Mouse (Mus musculus) neural tube, embryonic 13.5 days (tissue): Measurements from ENCODE around the gene Tldc1. TPM values are rescaled to one million over a fixed set of nuclear protein-coding genes. Genes with fewer than 3 reads are reported as not detected.

ENCODE experiments used
- ATAC-seq: fragments of 200-750 bp; cut with Nextera tagmentation; 2 replicates; pipeline ENCODE4 v1.8.0; 2017; ENCODE audit warnings: low read depth, mild to moderate bottlenecking, moderate TSS enrichment, moderate library complexity
- H3K27ac ChIP-seq: fragments of 300-500 bp; sonication (generic); replicated peaks from 2 replicates; pipeline ENCODE4 v1.5.1; 2015; ENCODE audit warnings: moderate library complexity, mild to moderate bottlenecking, inconsistent platforms
- H3K27me3 ChIP-seq: fragments of 300-500 bp; sonication (generic); 2 replicates; pipeline ENCODE4 v1.6.1; 2015; ENCODE audit warnings: mild to moderate bottlenecking, inconsistent platforms
- H3K36me3 ChIP-seq: fragments of 300-500 bp; sonication (generic); 2 replicates; pipeline ENCODE4 v1.6.1; 2015; ENCODE audit warnings: mild to moderate bottlenecking, inconsistent platforms
- H3K4me1 ChIP-seq: fragments of 300-500 bp; sonication (generic); replicated peaks from 2 replicates; pipeline ENCODE4 v1.6.1; 2015; ENCODE audit warnings: inconsistent platforms
- H3K4me2 ChIP-seq: fragments of 300-500 bp; sonication (generic); 2 replicates; pipeline ENCODE4 v1.6.1; 2015; ENCODE audit warnings: inconsistent platforms, mild to moderate bottlenecking, moderate library complexity
- H3K4me3 ChIP-seq: fragments of 300-500 bp; sonication (generic); 2 replicates; pipeline ENCODE4 v1.5.1; 2015; ENCODE audit warnings: mild to moderate bottlenecking, inconsistent platforms
- H3K9ac ChIP-seq: fragments of 300-500 bp; sonication (generic); 2 replicates; pipeline ENCODE4 v1.6.1; 2015; ENCODE audit warnings: moderate library complexity, mild to moderate bottlenecking, inconsistent platforms
- H3K9me3 ChIP-seq: fragments of 300-500 bp; sonication (generic); 2 replicates; pipeline ENCODE4 v1.6.1; 2016; ENCODE audit warnings: inconsistent platforms
- WGBS: fragments of 180-500 bp; shearing (Covaris S2); methylation state at CpG from one replicate; pipeline ENCODE4 v1.1.7; 2015; 5-methylcytosine and 5-hydroxymethylcytosine counted together
- polyA plus RNA-seq: library from polyadenylated mRNA; unstranded; fragments of >200 nt; fragmentation: Nextera tagmentation; extraction: Ambion mirVana; gene quantifications from 2 replicates; pipeline ENCODE4 v1.2.1, GENCODE M21; 2015

Gene Tldc1
- polyA plus RNA-seq, 1 experiment from 2014 or later, result 14.6 TPM

GRCm38 (mm10) chr8:119732072-119732471 lies 46.1 kb downstream of the Tldc1 start:
- WGBS, result 76% methylated on average over 13 of the region's 13 CpGs
- no peaks in the 10 kb centered on the region for H3K36me3 ChIP-seq
- no peak overlapping the region for H3K27ac ChIP-seq
- H3K4me3 ChIP-seq, result no peak overlapping the region
- no peak overlapping the region for H3K9ac ChIP-seq
- no peak overlapping the region for H3K4me2 ChIP-seq
- no peaks in the 10 kb centered on the region for H3K9me3 ChIP-seq
- ATAC-seq, result no peak
- no peaks in the 10 kb centered on the region for H3K27me3 ChIP-seq
- H3K4me1 ChIP-seq, result no peaks in the 10 kb centered on the region; the same call in 1 of the 2 replicates

- Histone ChIP-seq H3K9me3 (no peaks in the 10 kb centered on the region), H3K36me3 (no peaks in the 10 kb centered on the region), H3K4me3 (no peak overlapping the region), H3K4me2 (no peak overlapping the region), H3K4me1 (no peaks in the 10 kb centered on the region; the same call in 1 of the 2 replicates), H3K27ac (no peak overlapping the region), H3K27me3 (no peaks in the 10 kb centered on the region; the same call in 1 of the 2 replicates), H3K9ac (no peak overlapping the region)
- ATAC-seq, result no peak
- 94% methylated on average over 8 of the region's 8 CpGs for WGBS
Measured at GRCm38 (mm10) chr8:119728351-119728895, 49.8 kb downstream of the Tldc1 start.

- H3K27me3 ChIP-seq, result no peaks in the 10 kb centered on the region; the same call in 1 of the 2 replicates
- ATAC-seq, result no peak
- H3K27ac ChIP-seq, result no peak overlapping the region
- H3K9ac ChIP-seq, result no peak overlapping the region
- H3K36me3 ChIP-seq, result no peaks in the 10 kb centered on the region
- H3K4me2 ChIP-seq, result no peak overlapping the region
- no peaks in the 10 kb centered on the region; the same call in 1 of the 2 replicates for H3K4me1 ChIP-seq
- H3K9me3 ChIP-seq, result no peaks in the 10 kb centered on the region
- H3K4me3 ChIP-seq, result no peak overlapping the region
- 91% methylated on average over 8 of the region's 8 CpGs for WGBS
Measured at GRCm38 (mm10) chr8:119727093-119727492, 51.1 kb downstream of the Tldc1 start.

- Histone ChIP-seq H3K4me1 (no peaks in the 10 kb centered on the region), H3K9ac (no peak overlapping the region), H3K4me2 (no peak overlapping the region), H3K4me3 (no peak overlapping the region), H3K27ac (no peak overlapping the region), H3K36me3 (no peaks in the 10 kb centered on the region), H3K9me3 (no peaks in the 10 kb centered on the region), H3K27me3 (no peaks in the 10 kb centered on the region; the same call in 1 of the 2 replicates)
- WGBS, result 82% methylated on average over 6 of the region's 6 CpGs
- ATAC-seq, result no peak
Measured at GRCm38 (mm10) chr8:119724596-119724995, 53.6 kb downstream of the Tldc1 start.

GRCm38 (mm10) chr8:119723676-119724075 lies 54.5 kb downstream of the Tldc1 start:
- no peaks in the 10 kb centered on the region for H3K9me3 ChIP-seq
- H3K27ac ChIP-seq, result no peak overlapping the region
- no peak for ATAC-seq
- 64% methylated on average over 4 of the region's 4 CpGs for WGBS
- no peak overlapping the region for H3K4me3 ChIP-seq
- no peak overlapping the region for H3K4me2 ChIP-seq
- no peaks in the 10 kb centered on the region for H3K36me3 ChIP-seq
- H3K9ac ChIP-seq, result no peak overlapping the region
- H3K27me3 ChIP-seq, result no peaks in the 10 kb centered on the region; the same call in 1 of the 2 replicates
- no peaks in the 10 kb centered on the region for H3K4me1 ChIP-seq

GRCm38 (mm10) chr8:119722348-119722747 lies 55.9 kb downstream of the Tldc1 start:
- no peaks in the 10 kb centered on the region for H3K9me3 ChIP-seq
- H3K9ac ChIP-seq, result no peak overlapping the region
- WGBS, result 52% methylated on average over 6 of the region's 6 CpGs
- no peaks in the 10 kb centered on the region for H3K36me3 ChIP-seq
- no peaks in the 10 kb centered on the region for H3K4me1 ChIP-seq
- no peak overlapping the region for H3K4me3 ChIP-seq
- no peaks in the 10 kb centered on the region; the same call in 1 of the 2 replicates for H3K27me3 ChIP-seq
- no peak for ATAC-seq
- no peak overlapping the region for H3K27ac ChIP-seq
- no peak overlapping the region for H3K4me2 ChIP-seq

- Histone ChIP-seq H3K9me3 (no peaks in the 10 kb centered on the region), H3K27ac (no peak overlapping the region), H3K4me3 (no peak overlapping the region), H3K4me1 (peaks cover 4% of the 10 kb centered on the region; the same call in 1 of the 2 replicates), H3K36me3 (no peaks in the 10 kb centered on the region), H3K4me2 (no peak overlapping the region), H3K27me3 (0 out of 2 replicates have a peak, but pooled peaks cover 2% of the 10 kb centered on the region), H3K9ac (no peak overlapping the region)
- WGBS, result 57% methylated on average over 12 of the region's 12 CpGs
- no peak for ATAC-seq
Measured at GRCm38 (mm10) chr8:119719011-119719501, 59.2 kb downstream of the Tldc1 start.

GRCm38 (mm10) chr8:119717765-119718164 lies 60.5 kb downstream of the Tldc1 start:
- Histone ChIP-seq H3K36me3 (no peaks in the 10 kb centered on the region), H3K4me3 (no peak overlapping the region), H3K9me3 (no peaks in the 10 kb centered on the region), H3K4me2 (no peak overlapping the region), H3K27me3 (0 out of 2 replicates have a peak, but pooled peaks cover 2% of the 10 kb centered on the region), H3K27ac (no peak overlapping the region), H3K4me1 (peaks cover 4% of the 10 kb centered on the region; the same call in 1 of the 2 replicates), H3K9ac (no peak overlapping the region)
- ATAC-seq, result no peak
- WGBS, result 61% methylated on average over 9 of the region's 9 CpGs

- Histone ChIP-seq H3K27me3 (0 out of 2 replicates have a peak, but pooled peaks cover 2% of the 10 kb centered on the region), H3K9me3 (no peaks in the 10 kb centered on the region), H3K36me3 (no peaks in the 10 kb centered on the region), H3K4me3 (no peak overlapping the region), H3K4me1 (peaks cover 4% of the 10 kb centered on the region; the same call in 1 of the 2 replicates), H3K27ac (no peak overlapping the region), H3K9ac (no peak overlapping the region), H3K4me2 (no peak overlapping the region)
- no peak for ATAC-seq
Measured at GRCm38 (mm10) chr8:119716730-119717299, 61.4 kb downstream of the Tldc1 start.

- WGBS, result 73% methylated on average over 12 of the region's 12 CpGs
Measured at GRCm38 (mm10) chr8:119715221-119715620, 63.0 kb downstream of the Tldc1 start.

GRCm38 (mm10) chr8:119713421-119713820 lies 64.8 kb downstream of the Tldc1 start:
- Histone ChIP-seq H3K27ac (no peak overlapping the region), H3K4me2 (no peak overlapping the region), H3K9ac (no peak overlapping the region), H3K9me3 (no peaks in the 10 kb centered on the region), H3K4me3 (no peak overlapping the region), H3K36me3 (no peaks in the 10 kb centered on the region), H3K27me3 (peaks cover 2% of the 10 kb centered on the region; the same call in 1 of the 2 replicates), H3K4me1 (peaks cover 20% of the 10 kb centered on the region)
- WGBS, result 85% methylated on average over 5 of the region's 5 CpGs
- ATAC-seq, result no peak

More at GRCm38 (mm10) chr8:119715221-119715620, 63.0 kb downstream of the Tldc1 start:
- no peaks in the 10 kb centered on the region for H3K36me3 ChIP-seq
- peaks cover 4% of the 10 kb centered on the region; the same call in 1 of the 2 replicates for H3K4me1 ChIP-seq
- H3K4me3 ChIP-seq, result no peak overlapping the region
- H3K4me2 ChIP-seq, result no peak overlapping the region
- H3K9me3 ChIP-seq, result no peaks in the 10 kb centered on the region
- no peak overlapping the region for H3K27ac ChIP-seq
- no peak for ATAC-seq
- peaks cover 2% of the 10 kb centered on the region; the same call in 1 of the 2 replicates for H3K27me3 ChIP-seq
- H3K9ac ChIP-seq, result no peak overlapping the region

GRCm38 (mm10) chr8:119712226-119712625 lies 66.0 kb downstream of the Tldc1 start:
- Histone ChIP-seq H3K9ac (no peak overlapping the region), H3K27ac (no peak overlapping the region), H3K4me2 (no peak overlapping the region), H3K4me1 (peaks cover 20% of the 10 kb centered on the region), H3K36me3 (no peaks in the 10 kb centered on the region), H3K9me3 (no peaks in the 10 kb centered on the region), H3K27me3 (peaks cover 2% of the 10 kb centered on the region; the same call in 1 of the 2 replicates), H3K4me3 (no peak overlapping the region)
- no peak for ATAC-seq
- WGBS, result 73% methylated on average over 6 of the region's 6 CpGs
